Mouse (Mus musculus) forebrain, embryonic 10.5 days (tissue): ENCODE results near the gene Hspb6. TPM values are rescaled to one million over a fixed set of nuclear protein-coding genes. Genes with fewer than 3 reads are reported as not detected.

Experiments used
- microRNA-seq: library from miRNA; unstranded; fragments of <30 nt; microRNA quantifications from one replicate; pipeline ENCODE4, GENCODE M21; 2017
- polyA plus RNA-seq: library from polyadenylated mRNA; unstranded; fragments of >200 nt; fragmentation: Nextera tagmentation; extraction: Ambion mirVana; gene quantifications from 2 replicates; pipeline ENCODE4 v1.2.1, GENCODE M21; 2016

Hspb6 gene
- polyA plus RNA-seq, 1 experiment from 2014 or later = 4.6 TPM

Small RNA genes within 50 kb of the gene (microRNA-seq; reads per million reads assigned to microRNA genes)
- gene Gm38670 (1.5 reads per million), gene Mir3569 (not detected)

Other genes starting within 250 kb of the Hspb6 start
- gene Alkbh6, start 243.5 kb upstream of the Hspb6 start, polyA plus RNA-seq = 82.3 and 90.2 TPM in 2 replicates
- gene Syne4, start 237.4 kb upstream of the Hspb6 start, polyA plus RNA-seq = 29.8 and 32.8 TPM in 2 replicates
- gene E130208F15Rik, start 230.4 kb upstream of the Hspb6 start, polyA plus RNA-seq = 3.0 and 3.2 TPM in 2 replicates
- 17.3 and 19.5 TPM in 2 replicates for gene Sdhaf1, start 228.3 kb upstream of the Hspb6 start, polyA plus RNA-seq
- gene Lrfn3, start 189.4 kb upstream of the Hspb6 start, polyA plus RNA-seq = 5.3 and 5.6 TPM in 2 replicates
- gene Tyrobp, start 138.4 kb upstream of the Hspb6 start, polyA plus RNA-seq = 10.4 and 12.1 TPM in 2 replicates
- 0.38 TPM in 1 of 2 replicates, not detected in the other for gene Hcst, start 132.3 kb upstream of the Hspb6 start, polyA plus RNA-seq
- gene Nfkbid, start 130.4 kb upstream of the Hspb6 start, polyA plus RNA-seq = 1.3 and 1.5 TPM in 2 replicates
- gene Aplp1, start 106.6 kb upstream of the Hspb6 start, polyA plus RNA-seq = 25.4 and 33.7 TPM in 2 replicates
- 0.29 and 0.52 TPM in 2 replicates for gene Kirrel2, start 94.5 kb upstream of the Hspb6 start, polyA plus RNA-seq
- gene Nphs1, start 93.9 kb upstream of the Hspb6 start, polyA plus RNA-seq = 0.07 TPM in 1 of 2 replicates, not detected in the other
- gene Prodh2, start 58.6 kb upstream of the Hspb6 start, polyA plus RNA-seq = not detected in 2 replicates
- 29.7 and 31.9 TPM in 2 replicates for gene Arhgap33, start 17.1 kb upstream of the Hspb6 start, polyA plus RNA-seq
- gene Proser3, start 121 bp downstream of the Hspb6 start, polyA plus RNA-seq = 15.2 and 16.1 TPM in 2 replicates
- 40.7 and 44.2 TPM in 2 replicates for gene Lin37, start 7.7 kb downstream of the Hspb6 start, polyA plus RNA-seq
- 96.1 and 96.7 TPM in 2 replicates for gene U2af1l4, start 11.1 kb downstream of the Hspb6 start, polyA plus RNA-seq
- gene Gm49396, start 11.2 kb downstream of the Hspb6 start, polyA plus RNA-seq = 16.1 and 16.3 TPM in 2 replicates
- 124 and 126 TPM in 2 replicates for gene Psenen, start 11.4 kb downstream of the Hspb6 start, polyA plus RNA-seq
- 5.9 and 7.1 TPM in 2 replicates for gene Igflr1, start 13.2 kb downstream of the Hspb6 start, polyA plus RNA-seq
- 10.1 and 10.4 TPM in 2 replicates for gene Kmt2b, start 36.5 kb downstream of the Hspb6 start, polyA plus RNA-seq
- gene Zbtb32, start 46.7 kb downstream of the Hspb6 start, polyA plus RNA-seq = 0.09 and 0.20 TPM in 2 replicates
- 0.68 and 0.71 TPM in 2 replicates for gene Upk1a, start 60.7 kb downstream of the Hspb6 start, polyA plus RNA-seq
- 762 and 774 TPM in 2 replicates for gene Cox6b1, start 74.0 kb downstream of the Hspb6 start, polyA plus RNA-seq
- 0.30 TPM in 1 of 2 replicates, not detected in the other for gene Etv2, start 83.7 kb downstream of the Hspb6 start, polyA plus RNA-seq
- gene Rbm42, start 98.1 kb downstream of the Hspb6 start, polyA plus RNA-seq = 119 and 129 TPM in 2 replicates
- gene Haus5, start 112.8 kb downstream of the Hspb6 start, polyA plus RNA-seq = 90.2 and 91.9 TPM in 2 replicates
- gene Pmis2, start 119.4 kb downstream of the Hspb6 start, polyA plus RNA-seq = not detected in 2 replicates
- gene 2200002J24Rik, start 146.7 kb downstream of the Hspb6 start, polyA plus RNA-seq = not detected in 2 replicates
- 1.1 and 1.4 TPM in 2 replicates for gene Atp4a, start 160.0 kb downstream of the Hspb6 start, polyA plus RNA-seq
- gene Tmem147, start 177.4 kb downstream of the Hspb6 start, polyA plus RNA-seq = 154 and 158 TPM in 2 replicates
- 0.16 and 0.48 TPM in 2 replicates for gene Gapdhs, start 191.5 kb downstream of the Hspb6 start, polyA plus RNA-seq
- 0.73 and 1.0 TPM in 2 replicates for gene Sbsn, start 199.3 kb downstream of the Hspb6 start, polyA plus RNA-seq
- not detected in 2 replicates for gene Dmkn, start 211.6 kb downstream of the Hspb6 start, polyA plus RNA-seq
- not detected in 2 replicates for gene Krtdap, start 235.7 kb downstream of the Hspb6 start, polyA plus RNA-seq